Mouse (Mus musculus): Measurements from ENCODE around the gene Dgkb.
A peak's percentile ranks its signal among the peaks of the same experiment; 100 is the strongest.

The Dgkb gene

GRCm38 (mm10) chr12:37996417-37996946 is 179.0 kb downstream of the Dgkb start:
- DNase-seq (ENCODE audit: low read depth, low spot score) = no peak

GRCm38 (mm10) chr12:38017674-38018073 is 200.1 kb downstream of the Dgkb start:
- DNase-seq (ENCODE audit: low read depth, low spot score) = no peak

- no peak for DNase-seq (ENCODE audit: low read depth, low spot score)
These were observed 229.7 kb downstream of the Dgkb start for GRCm38 (mm10) chr12:38047256-38047655.

GRCm38 (mm10) chr12:38088224-38088623 is 270.7 kb downstream of the Dgkb start:
- DNase-seq (ENCODE audit: low read depth, low spot score) = no peak

GRCm38 (mm10) chr12:38111928-38112327 is 294.4 kb downstream of the Dgkb start:
- no peak for DNase-seq (ENCODE audit: low read depth, low spot score)

- no peak for DNase-seq (ENCODE audit: low read depth, low spot score)
These were observed 297.6 kb downstream of the Dgkb start for GRCm38 (mm10) chr12:38114990-38115615.

GRCm38 (mm10) chr12:38123524-38123923 is 306.0 kb downstream of the Dgkb start:
- no peak for DNase-seq (ENCODE audit: low read depth, low spot score)

GRCm38 (mm10) chr12:38125297-38125696 is 307.8 kb downstream of the Dgkb start:
- DNase-seq (ENCODE audit: low read depth, low spot score) = no peak

- no peak for DNase-seq (ENCODE audit: low read depth, low spot score)
These were observed 312.8 kb downstream of the Dgkb start for GRCm38 (mm10) chr12:38130209-38130915.

- DNase-seq (ENCODE audit: low read depth, low spot score) = no peak
These were observed 318.9 kb downstream of the Dgkb start for GRCm38 (mm10) chr12:38136379-38136778.

- DNase-seq (ENCODE audit: low read depth, low spot score) = no peak
These were observed 322.5 kb downstream of the Dgkb start for GRCm38 (mm10) chr12:38140039-38140438.

- no peak for DNase-seq (ENCODE audit: low read depth, low spot score)
These were observed 415.1 kb downstream of the Dgkb start for GRCm38 (mm10) chr12:38232665-38233064.

- no peak for DNase-seq (ENCODE audit: low read depth, low spot score)
These were observed 451.3 kb downstream of the Dgkb start for GRCm38 (mm10) chr12:38268856-38269255.

GRCm38 (mm10) chr12:38301497-38301896 is 484.0 kb downstream of the Dgkb start:
- no peak for DNase-seq (ENCODE audit: low read depth, low spot score)

GRCm38 (mm10) chr12:38303841-38304240 is 486.3 kb downstream of the Dgkb start:
- DNase-seq (ENCODE audit: low read depth, low spot score) = no peak

GRCm38 (mm10) chr12:38304245-38304644 is 486.7 kb downstream of the Dgkb start:
- no peak for DNase-seq (ENCODE audit: low read depth, low spot score)

- DNase-seq (ENCODE audit: low read depth, low spot score) = no peak
These were observed 492.4 kb downstream of the Dgkb start for GRCm38 (mm10) chr12:38309885-38310284.

- no peak for DNase-seq (ENCODE audit: low read depth, low spot score)
These were observed 510.3 kb downstream of the Dgkb start for GRCm38 (mm10) chr12:38327729-38328271.

- no peak for DNase-seq (ENCODE audit: low read depth, low spot score)
These were observed 511.3 kb downstream of the Dgkb start for GRCm38 (mm10) chr12:38328779-38329178.

GRCm38 (mm10) chr12:38342657-38343056 is 525.1 kb downstream of the Dgkb start:
- DNase-seq (ENCODE audit: low read depth, low spot score) = peak; percentile 16

GRCm38 (mm10) chr12:38352481-38352880 is 535.0 kb downstream of the Dgkb start:
- DNase-seq (ENCODE audit: low read depth, low spot score) = no peak

- DNase-seq (ENCODE audit: low read depth, low spot score) = no peak
These were observed 538.9 kb downstream of the Dgkb start for GRCm38 (mm10) chr12:38356386-38356785.

GRCm38 (mm10) chr12:38361491-38361890 is 544.0 kb downstream of the Dgkb start:
- no peak for DNase-seq (ENCODE audit: low read depth, low spot score)
